Mouse (Mus musculus) ES-E14 (cell line): ENCODE data around the gene Il11ra1.

Source experiments
- HCFC1 ChIP-seq: IDR thresholded peaks from 2 replicates; pipeline ENCODE4 v1.6.1; 2012; ENCODE audit warnings: low read length, inconsistent platforms, borderline replicate concordance; ENCODE audit not compliant: insufficient read depth
- ZC3H11A ChIP-seq: IDR thresholded peaks from 2 replicates; pipeline ENCODE4 v1.6.1; 2012; ENCODE audit warnings: low read depth, mild to moderate bottlenecking, inconsistent platforms, low read length, borderline replicate concordance

DNA sequence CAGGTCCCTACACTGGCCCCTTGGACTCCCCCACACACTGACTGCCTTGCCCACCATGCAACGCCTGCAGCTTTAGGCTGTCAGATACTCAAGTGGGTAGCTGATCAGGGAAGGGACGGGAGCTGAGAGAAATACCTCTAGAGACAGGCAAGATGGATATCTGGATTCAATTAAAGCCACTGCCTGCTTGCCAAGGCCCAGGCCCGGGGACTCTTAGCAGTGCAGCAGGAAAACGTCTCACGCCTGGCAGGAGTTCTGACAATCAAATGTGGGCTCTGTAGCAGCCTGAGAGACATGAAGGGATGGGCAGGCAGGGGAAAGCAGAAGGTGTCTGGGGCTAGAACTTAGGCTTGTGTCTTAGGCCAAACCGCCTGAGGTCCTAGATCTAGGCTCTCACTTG, 17.0 kb downstream of the Il11ra1 start:
- TF ChIP-seq HCFC1 (no peak), ZC3H11A (no peak)
